Mouse (Mus musculus): ENCODE measurements around the gene Kcnh4.
A peak's percentile ranks its signal among the peaks of the same experiment; 100 is the strongest.
"Not testable (repeated sequence)": the region's sequence is repeated elsewhere in the genome, so short reads cannot be mapped to it uniquely, and the experiment has no call there.

The Kcnh4 gene

GRCm38 (mm10) chr11:100759611-100760233 is at the start of gene Kcnh4:
Gene Kcnh4 (minus strand): TSS chr11:100759942.
- peak; percentile 66 to 68 for DNase-seq (ENCODE audit: low spot score in 2 of 2)

GRCm38 (mm10) chr11:100806380-100807305 is 46.9 kb upstream of the Kcnh4 start:
- DNase-seq (ENCODE audit: low spot score in 2 of 2) = no peak

GRCm38 (mm10) chr11:100805535-100805934 is 45.8 kb upstream of the Kcnh4 start:
- DNase-seq (ENCODE audit: low spot score in 2 of 2) = no peak

- no peak for DNase-seq (ENCODE audit: low spot score in 2 of 2)
Observed at GRCm38 (mm10) chr11:100804409-100804808, 44.7 kb upstream of the Kcnh4 start.

GRCm38 (mm10) chr11:100799426-100799825 is 39.7 kb upstream of the Kcnh4 start:
- no peak for DNase-seq (ENCODE audit: low spot score in 2 of 2)

- DNase-seq (ENCODE audit: low spot score in 2 of 2) = no peak
Observed at GRCm38 (mm10) chr11:100796585-100796984, 36.8 kb upstream of the Kcnh4 start.

GRCm38 (mm10) chr11:100795386-100795785 is 35.6 kb upstream of the Kcnh4 start:
- no peak for DNase-seq (ENCODE audit: low spot score in 2 of 2)

GRCm38 (mm10) chr11:100791457-100792049 is 31.8 kb upstream of the Kcnh4 start:
- no peak for DNase-seq (ENCODE audit: low spot score in 2 of 2)

- not testable (repeated sequence) for DNase-seq (ENCODE audit: low spot score in 2 of 2)
Observed at GRCm38 (mm10) chr11:100790644-100791043, 30.9 kb upstream of the Kcnh4 start.

GRCm38 (mm10) chr11:100789702-100790101 is 30.0 kb upstream of the Kcnh4 start:
- no peak for DNase-seq (ENCODE audit: low spot score in 2 of 2)

- DNase-seq (ENCODE audit: low spot score in 2 of 2) = no peak
Observed at GRCm38 (mm10) chr11:100785774-100786173, 26.0 kb upstream of the Kcnh4 start.

GRCm38 (mm10) chr11:100784286-100784685 is 24.5 kb upstream of the Kcnh4 start:
- DNase-seq (ENCODE audit: low spot score in 2 of 2) = no peak

GRCm38 (mm10) chr11:100782568-100782967 is 22.8 kb upstream of the Kcnh4 start:
- no peak for DNase-seq (ENCODE audit: low spot score in 2 of 2)

- no peak for DNase-seq (ENCODE audit: low spot score in 2 of 2)
Observed at GRCm38 (mm10) chr11:100781763-100782475, 22.2 kb upstream of the Kcnh4 start.

- no peak for DNase-seq (ENCODE audit: low spot score in 2 of 2)
Observed at GRCm38 (mm10) chr11:100780247-100780646, 20.5 kb upstream of the Kcnh4 start.

- DNase-seq (ENCODE audit: low spot score in 2 of 2) = no peak
Observed at GRCm38 (mm10) chr11:100778069-100778468, 18.3 kb upstream of the Kcnh4 start.

GRCm38 (mm10) chr11:100775921-100776320 is 16.2 kb upstream of the Kcnh4 start:
- DNase-seq (ENCODE audit: low spot score in 2 of 2) = no peak

GRCm38 (mm10) chr11:100774261-100774660 is 14.5 kb upstream of the Kcnh4 start:
- no peak for DNase-seq (ENCODE audit: low spot score in 2 of 2)

- peak; percentile 66 to 76 for DNase-seq (ENCODE audit: low spot score in 2 of 2)
Observed at GRCm38 (mm10) chr11:100770646-100771408, 11.1 kb upstream of the Kcnh4 start, which contains the start of gene Ghdc. Gene Ghdc (minus strand): TSS chr11:100770957.

GRCm38 (mm10) chr11:100769980-100770379 is 10.2 kb upstream of the Kcnh4 start:
- DNase-seq (ENCODE audit: low spot score in 2 of 2) = no peak

- no peak for DNase-seq (ENCODE audit: low spot score in 2 of 2)
Observed at GRCm38 (mm10) chr11:100767871-100768270, 8.1 kb upstream of the Kcnh4 start.
